Mouse (Mus musculus) midbrain, embryonic 10.5 days (tissue): ENCODE measurements around the gene Retreg2. TPM values are rescaled to one million over a fixed set of nuclear protein-coding genes. Genes with fewer than 3 reads are reported as not detected.

Experiments
- DNase-seq: peaks from one replicate; pipeline ENCODE4 v3.0.0-alpha.2; 2017; ENCODE audit warnings: low spot score
- H3K27ac ChIP-seq: fragments of 300-500 bp; sonication (generic); replicated peaks from 2 replicates; pipeline ENCODE4 v1.5.1; 2016; ENCODE audit warnings: mild to moderate bottlenecking
- H3K27me3 ChIP-seq: fragments of 300-500 bp; sonication (generic); 2 replicates; pipeline ENCODE4 v1.6.1; 2016; ENCODE audit warnings: low read depth, mild to moderate bottlenecking; ENCODE audit not compliant: poor library complexity, severe bottlenecking
- H3K36me3 ChIP-seq: fragments of 300-500 bp; sonication (generic); 2 replicates; pipeline ENCODE4 v1.6.1; 2016; ENCODE audit warnings: mild to moderate bottlenecking, moderate library complexity
- H3K4me1 ChIP-seq: fragments of 300-500 bp; sonication (generic); 2 replicates; pipeline ENCODE4 v1.6.1; 2016
- H3K4me3 ChIP-seq: fragments of 300-500 bp; sonication (generic); 2 replicates; pipeline ENCODE4 v1.5.1; 2016; ENCODE audit warnings: mild to moderate bottlenecking, moderate library complexity
- H3K9me3 ChIP-seq: fragments of 300-500 bp; sonication (generic); replicated peaks from 2 replicates; pipeline ENCODE4 v1.6.1; 2016; ENCODE audit warnings: mild to moderate bottlenecking
- WGBS: fragments of 180-500 bp; shearing (Covaris S2); methylation state at CpG from one replicate; pipeline ENCODE4 v1.1.7; 2016; 5-methylcytosine and 5-hydroxymethylcytosine counted together
- polyA plus RNA-seq: library from polyadenylated mRNA; unstranded; fragments of >200 nt; fragmentation: Nextera tagmentation; extraction: Ambion mirVana; gene quantifications from 2 replicates; pipeline ENCODE4 v1.2.1, GENCODE M21; 2016

Gene Retreg2
- polyA plus RNA-seq, 1 experiment from 2014 or later, result 44.1 TPM

DNA sequence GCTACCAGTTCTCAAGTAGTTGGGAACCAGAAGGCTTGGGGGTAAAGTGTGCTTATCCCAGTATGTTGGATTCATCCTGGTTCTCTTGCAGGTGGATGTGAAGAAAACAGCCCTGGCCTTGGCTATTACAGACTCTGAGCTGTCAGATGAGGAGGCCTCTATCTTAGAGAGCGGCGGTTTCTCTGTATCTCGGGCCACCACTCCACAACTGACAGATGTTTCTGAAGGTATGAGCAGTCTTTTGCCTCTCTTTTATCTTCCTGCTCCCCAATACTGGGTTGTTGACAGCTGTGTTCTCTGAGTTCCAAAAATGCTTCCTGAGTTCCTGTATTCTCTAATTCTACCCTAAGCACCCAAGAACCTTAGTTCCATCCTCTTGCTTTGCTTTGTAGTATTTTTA lies 3.0 kb downstream of the Retreg2 start:
- 95% methylated on average over 3 of the region's 3 CpGs for WGBS

DNA sequence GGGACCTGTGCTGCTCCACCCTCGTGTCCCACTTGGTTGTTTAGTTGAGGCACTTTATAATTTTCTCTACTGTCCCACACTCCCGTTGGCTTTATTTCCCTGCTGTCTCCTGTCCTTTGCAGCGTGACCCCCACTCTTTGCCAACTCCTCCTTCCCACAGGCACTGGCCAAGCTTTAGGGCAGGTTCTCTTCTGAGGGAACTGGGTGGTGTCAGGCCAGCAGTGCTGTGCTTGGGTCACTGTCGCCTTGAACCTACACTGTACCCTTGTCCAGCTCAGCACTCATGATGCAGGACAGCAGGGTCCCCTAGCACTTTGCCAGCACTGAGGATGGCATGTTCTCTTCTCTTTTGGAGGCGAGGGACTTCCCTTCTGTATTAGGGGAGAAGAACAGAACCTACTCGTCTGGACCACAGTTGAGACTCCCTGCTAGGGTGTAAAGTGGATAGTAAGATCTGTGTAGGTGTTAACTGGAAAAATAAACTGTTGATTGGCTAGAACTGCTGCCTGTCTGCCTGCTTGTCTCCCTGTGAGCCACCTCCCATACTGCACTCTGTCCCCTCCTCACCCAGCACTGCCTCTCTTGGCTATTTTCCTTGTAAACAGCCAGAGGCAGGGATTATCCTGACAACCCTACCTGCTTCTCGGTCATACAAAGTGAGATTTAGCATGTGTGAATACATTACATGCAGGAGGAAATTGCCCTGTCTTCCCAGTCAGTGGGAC lies 5.0 kb downstream of the Retreg2 start:
- no peak overlapping the region for H3K27ac ChIP-seq
- H3K4me1 ChIP-seq, result peaks cover 22% of the 10 kb centered on the region
- no peak for DNase-seq
- no peaks in the 10 kb centered on the region for H3K27me3 ChIP-seq
- H3K36me3 ChIP-seq, result peaks cover 58% of the 10 kb centered on the region
- no peaks in the 10 kb centered on the region for H3K9me3 ChIP-seq
- no peak overlapping the region for H3K4me3 ChIP-seq
- 75% methylated on average over 7 of the region's 7 CpGs for WGBS

More for the DNA sequence above, 3.0 kb downstream of the Retreg2 start:
- no peaks in the 10 kb centered on the region for H3K9me3 ChIP-seq
- no peak for DNase-seq
- no peak overlapping the region for H3K4me3 ChIP-seq
- H3K4me1 ChIP-seq, result peaks cover 36% of the 10 kb centered on the region
- no peak overlapping the region for H3K27ac ChIP-seq
- H3K27me3 ChIP-seq, result no peaks in the 10 kb centered on the region
- peaks cover 58% of the 10 kb centered on the region for H3K36me3 ChIP-seq

DNA sequence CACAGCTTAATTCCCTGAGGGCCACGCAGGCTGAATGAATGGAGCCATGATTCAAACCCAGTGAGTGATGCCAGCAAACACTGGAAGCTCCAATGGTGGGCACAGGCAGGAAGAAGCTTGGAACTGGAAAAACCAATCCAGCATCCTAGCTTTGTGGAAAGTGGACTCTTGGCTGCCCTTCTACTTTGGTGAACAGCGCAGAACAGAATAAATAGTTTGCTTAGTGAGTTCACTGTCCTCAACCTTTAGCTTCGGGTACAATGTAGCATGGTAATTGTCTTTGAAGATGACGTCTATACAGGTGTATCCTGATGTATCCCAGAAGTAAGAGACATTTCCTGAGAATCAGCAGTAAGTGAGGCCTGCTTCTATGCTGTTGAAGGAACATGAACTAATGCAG lies 6.1 kb downstream of the Retreg2 start:
- Histone ChIP-seq H3K36me3 (peaks cover 58% of the 10 kb centered on the region), H3K27me3 (no peaks in the 10 kb centered on the region), H3K4me1 (peaks cover 11% of the 10 kb centered on the region), H3K27ac (no peak overlapping the region), H3K4me3 (no peak overlapping the region), H3K9me3 (no peaks in the 10 kb centered on the region)
- WGBS, result 90% methylated on average over 4 of the region's 4 CpGs
- DNase-seq, result no peak

DNA sequence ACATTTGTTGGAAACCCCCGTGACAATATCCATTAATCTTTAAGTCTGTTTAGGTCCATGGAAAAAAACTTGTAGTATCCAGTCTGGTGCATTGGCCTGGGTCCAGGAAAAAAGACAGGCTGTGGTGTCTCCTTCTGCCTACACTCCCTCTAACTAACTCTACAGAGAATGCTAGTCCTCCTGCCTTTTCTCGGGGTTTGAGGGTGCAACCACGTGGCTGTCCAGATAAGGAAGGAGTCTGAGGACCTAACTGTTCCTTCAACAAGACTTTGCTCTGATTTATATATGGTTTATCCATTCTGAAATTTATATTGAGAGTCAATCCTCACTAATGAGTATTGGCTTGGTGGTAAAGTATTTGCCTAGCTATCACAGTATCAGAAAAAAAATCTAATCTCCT lies 13.3 kb downstream of the Retreg2 start:
- no peaks in the 10 kb centered on the region for H3K36me3 ChIP-seq
- no peaks in the 10 kb centered on the region for H3K9me3 ChIP-seq
- H3K27ac ChIP-seq, result no peak overlapping the region
- WGBS, result 68% methylated on average over 3 of the region's 3 CpGs
- DNase-seq, result no peak
- no peaks in the 10 kb centered on the region for H3K27me3 ChIP-seq
- no peaks in the 10 kb centered on the region for H3K4me1 ChIP-seq
- H3K4me3 ChIP-seq, result no peak overlapping the region

DNA sequence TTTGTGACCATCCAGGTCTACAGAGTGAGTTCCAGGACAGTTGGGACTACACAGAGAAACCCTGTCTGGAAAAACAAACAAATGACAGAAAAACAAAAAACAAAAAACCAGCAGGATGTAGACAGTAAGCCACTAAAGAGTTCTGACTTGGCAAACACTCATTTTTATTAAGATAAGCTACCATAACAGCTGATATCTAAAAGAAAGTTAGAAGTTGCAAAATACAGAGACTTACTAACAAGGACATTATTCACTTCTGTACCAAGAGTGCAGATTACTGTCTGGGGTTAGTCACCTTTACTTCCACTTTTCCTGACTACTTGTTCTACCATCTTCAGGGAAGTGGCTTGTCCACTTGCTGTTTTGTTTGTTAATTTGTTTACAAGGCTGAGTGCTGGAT lies 16.4 kb downstream of the Retreg2 start:
- DNase-seq, result no peak
- Histone ChIP-seq H3K4me3 (no peak overlapping the region), H3K36me3 (no peaks in the 10 kb centered on the region), H3K27me3 (no peaks in the 10 kb centered on the region), H3K27ac (no peak overlapping the region), H3K9me3 (no peaks in the 10 kb centered on the region), H3K4me1 (no peaks in the 10 kb centered on the region)

DNA sequence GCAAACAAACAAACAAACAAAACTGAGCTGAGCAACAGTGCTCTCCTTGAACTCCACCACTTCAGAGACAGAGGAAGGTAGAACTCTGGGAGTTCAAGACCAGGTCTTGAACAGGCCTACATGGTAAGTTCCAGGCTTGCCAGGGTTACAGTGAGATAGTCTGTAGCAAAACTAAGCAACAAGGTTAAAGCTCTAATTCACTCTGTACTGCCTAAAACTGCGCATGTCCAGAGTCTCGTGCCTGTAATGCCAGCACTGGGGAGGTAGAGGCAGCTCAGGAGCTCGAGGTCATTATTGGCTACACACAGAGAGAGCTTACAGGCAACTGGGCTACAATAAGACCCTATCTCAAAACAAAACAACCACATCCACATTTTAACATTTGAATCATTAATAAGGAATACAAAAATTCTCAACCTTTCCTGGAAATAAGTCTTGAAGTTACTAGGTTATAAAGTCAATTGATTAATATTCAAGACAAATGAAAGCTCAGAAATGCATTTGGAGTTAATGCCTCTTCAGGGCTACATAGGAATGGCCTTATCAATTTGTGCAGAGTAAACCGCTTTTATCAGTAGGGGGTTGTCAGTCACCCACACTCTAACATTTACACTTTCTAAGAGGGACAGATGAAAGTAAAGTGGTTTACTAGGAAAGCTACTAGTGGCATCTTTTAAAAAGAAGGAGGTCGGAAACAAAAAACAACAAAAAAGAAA lies 17.1 kb downstream of the Retreg2 start:
- no peak for DNase-seq
- H3K27ac ChIP-seq, result no peak overlapping the region
- WGBS, result 70% methylated on average over 5 of the region's 5 CpGs
- no peaks in the 10 kb centered on the region for H3K9me3 ChIP-seq
- H3K27me3 ChIP-seq, result no peaks in the 10 kb centered on the region
- H3K4me1 ChIP-seq, result no peaks in the 10 kb centered on the region
- no peak overlapping the region for H3K4me3 ChIP-seq
- no peaks in the 10 kb centered on the region for H3K36me3 ChIP-seq

DNA sequence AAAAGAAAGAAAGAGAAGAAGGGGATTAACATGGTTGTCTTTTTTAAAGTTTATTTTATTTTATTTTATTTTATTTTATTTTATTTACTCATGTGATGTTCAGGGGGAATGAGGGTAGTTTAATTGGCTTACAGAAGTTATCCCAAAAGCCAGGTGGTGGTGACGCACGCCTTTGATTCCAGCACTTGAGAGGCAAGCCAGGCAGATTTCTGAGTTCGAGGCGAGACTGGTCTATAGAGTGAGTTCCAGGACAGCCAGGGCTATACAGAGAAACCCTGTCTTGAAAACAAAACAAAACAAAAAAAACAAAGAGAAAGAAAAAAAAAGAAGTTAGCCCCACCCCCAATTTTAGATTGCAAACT lies 17.7 kb downstream of the Retreg2 start:
- Histone ChIP-seq H3K27ac (no peak overlapping the region), H3K9me3 (no peaks in the 10 kb centered on the region), H3K4me3 (no peak overlapping the region), H3K36me3 (no peaks in the 10 kb centered on the region), H3K4me1 (no peaks in the 10 kb centered on the region), H3K27me3 (no peaks in the 10 kb centered on the region)
- WGBS, result 87% methylated on average over 4 of the region's 4 CpGs
- no peak for DNase-seq

DNA sequence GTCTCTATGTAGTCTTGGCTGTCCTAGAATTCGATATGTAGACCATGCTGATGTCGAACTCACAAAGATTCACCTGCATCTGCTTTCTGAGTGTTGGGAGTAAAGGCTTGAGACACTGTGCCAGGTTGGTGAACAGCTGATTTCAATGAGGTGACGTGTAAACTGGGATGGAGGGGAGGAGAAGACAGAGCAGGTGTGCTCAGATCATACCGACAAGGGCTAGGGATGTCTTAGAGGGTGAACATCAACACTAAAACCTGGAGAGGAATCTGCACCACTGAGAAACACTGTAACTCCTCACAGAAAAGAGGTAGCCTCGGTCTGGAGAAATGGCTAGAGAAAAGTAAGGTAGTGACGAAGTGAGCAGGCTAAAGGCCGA lies 25.5 kb downstream of the Retreg2 start:
- H3K27ac ChIP-seq, result peak overlapping the region; percentile 86

DNA sequence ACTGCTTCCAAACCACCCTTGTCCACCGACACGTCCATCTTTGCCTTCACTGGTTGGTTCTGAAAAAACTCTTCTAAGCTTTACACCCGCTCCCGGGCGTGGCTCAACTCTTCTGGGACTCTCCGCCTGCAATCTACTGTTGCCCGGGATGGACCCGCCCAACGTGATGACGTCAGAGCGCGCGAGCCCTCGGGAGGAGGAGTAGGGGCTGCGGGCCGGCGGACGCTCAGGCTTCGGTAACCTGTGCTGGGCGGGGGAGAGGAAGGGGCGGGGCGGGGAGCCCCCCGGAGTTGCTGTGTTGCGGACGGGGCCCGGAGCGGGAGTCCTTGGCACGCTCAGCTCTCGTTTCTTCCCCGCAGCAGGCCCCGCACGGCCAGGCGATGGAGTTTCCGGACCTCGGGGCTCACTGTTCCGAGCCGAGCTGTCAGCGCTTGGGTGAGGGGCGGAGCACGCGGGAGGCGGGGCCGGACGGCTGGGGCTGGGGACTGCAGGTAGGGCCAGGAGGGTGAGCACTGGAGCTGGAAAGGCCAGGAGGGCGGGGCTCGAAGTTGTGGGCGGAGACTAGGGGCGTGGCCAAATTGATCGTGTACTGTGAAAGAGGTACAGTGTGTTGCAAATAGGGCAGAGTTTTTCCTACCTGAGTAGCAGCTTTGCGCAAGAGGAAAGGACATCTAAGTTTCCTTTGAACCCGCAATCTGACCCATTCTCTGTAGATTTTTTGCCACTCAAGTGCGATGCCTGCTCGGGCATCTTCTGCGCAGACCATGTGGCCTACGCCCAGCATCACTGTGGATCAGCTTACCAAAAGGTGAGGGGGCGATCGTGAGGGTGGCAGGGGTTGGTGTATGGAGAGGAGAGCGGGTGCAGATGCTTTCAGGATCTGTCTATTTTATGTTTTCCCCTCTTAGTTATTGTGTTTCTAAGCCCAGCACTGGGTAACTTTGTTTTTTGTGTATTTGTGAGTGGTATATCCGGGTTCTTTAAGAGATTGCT lies 26.2 kb downstream of the Retreg2 start, which contains the start of gene Zfand2b:
TSS of gene Zfand2b (plus strand) at position 175 of the 993 bp plus-strand sequence.
- no peaks in the 10 kb centered on the region for H3K27me3 ChIP-seq
- peaks cover 19% of the 10 kb centered on the region for H3K4me1 ChIP-seq
- DNase-seq, result peak; percentile 97
- H3K27ac ChIP-seq, result peak within 1 kb of the TSS; percentile 86
- H3K9me3 ChIP-seq, result no peaks in the 10 kb centered on the region
- H3K36me3 ChIP-seq, result peaks cover 36% of the 10 kb centered on the region
- 1% methylated on average over 59 of the region's 59 CpGs for WGBS
- peak within 1 kb of the TSS; percentile 77 for H3K4me3 ChIP-seq

More for the DNA sequence above, 25.5 kb downstream of the Retreg2 start:
- H3K4me1 ChIP-seq, result peaks cover 19% of the 10 kb centered on the region
- H3K4me3 ChIP-seq, result peak overlapping the region; percentile 77
- no peaks in the 10 kb centered on the region for H3K27me3 ChIP-seq
- DNase-seq, result no peak
- H3K9me3 ChIP-seq, result no peaks in the 10 kb centered on the region
- WGBS, result 8% methylated on average over 7 of the region's 7 CpGs
- H3K36me3 ChIP-seq, result peaks cover 29% of the 10 kb centered on the region

DNA sequence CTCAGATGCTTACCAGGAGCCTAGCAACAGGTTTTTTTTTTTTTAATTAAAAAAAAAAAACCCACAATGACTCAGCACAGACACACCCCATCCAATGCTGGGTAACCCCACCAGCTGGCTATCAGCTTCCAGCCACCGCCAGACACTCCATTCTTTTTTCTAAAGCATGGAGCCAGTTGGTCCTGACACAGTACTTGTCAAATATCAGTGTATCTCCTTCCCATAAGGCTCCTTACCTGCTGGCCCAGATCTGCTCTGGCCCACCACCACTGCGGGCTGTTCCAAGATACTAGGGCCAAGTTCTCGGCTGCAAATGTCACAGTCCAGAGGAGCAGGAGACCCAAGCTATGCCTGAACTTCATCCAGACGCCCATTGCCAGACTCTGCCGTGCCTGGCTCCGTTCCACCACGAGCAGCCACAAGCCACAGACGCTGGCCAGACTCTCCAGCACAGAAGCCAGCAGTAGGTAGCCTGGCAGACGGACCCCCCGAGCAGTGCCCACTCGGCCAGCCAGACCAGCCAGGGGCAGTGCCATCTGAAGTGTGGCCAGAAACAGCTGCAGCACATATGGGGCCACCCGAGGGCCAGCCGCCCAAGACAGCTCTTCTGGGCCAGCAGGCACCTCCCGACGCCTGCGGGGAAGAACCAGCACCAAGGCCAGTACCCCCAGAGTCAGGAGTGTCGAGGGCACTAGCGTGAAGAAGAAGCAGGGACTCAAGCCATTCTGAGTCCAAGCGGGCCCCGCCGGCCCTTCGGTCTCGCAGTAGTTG lies 36.9 kb downstream of the Retreg2 start:
- WGBS, result 12% methylated on average over 23 of the region's 23 CpGs
- no peaks in the 10 kb centered on the region for H3K27me3 ChIP-seq
- no peak for DNase-seq

DNA sequence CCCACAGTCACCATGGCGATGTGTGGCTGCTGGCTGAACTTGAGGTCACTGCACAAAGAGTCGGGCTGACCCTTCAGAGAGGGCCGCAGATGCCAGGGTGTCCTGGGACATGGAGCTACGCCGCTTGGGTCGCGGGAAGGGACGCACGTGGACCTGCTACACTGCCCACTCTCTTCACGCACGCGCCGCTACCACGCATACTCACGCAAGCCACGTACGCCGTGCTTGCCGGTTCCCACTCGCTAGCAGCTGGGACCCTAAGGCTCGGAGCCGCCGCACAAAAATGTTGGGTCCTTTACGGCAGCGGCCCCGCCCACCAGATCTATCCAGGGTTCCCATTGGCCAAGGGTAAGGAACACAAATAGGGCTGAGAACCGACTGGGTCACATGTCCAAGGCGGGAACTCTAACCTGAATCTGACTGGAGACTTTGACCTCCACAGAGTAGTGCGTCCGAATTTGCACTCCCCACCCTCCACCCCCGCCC lies 37.6 kb downstream of the Retreg2 start, which contains the start of gene Abcb6:
TSS of gene Abcb6 (minus strand) at position 288 of the 486 bp plus-strand sequence.
- DNase-seq, result peak; percentile 95
- Histone ChIP-seq H3K36me3 (peaks cover 61% of the 10 kb centered on the region), H3K4me1 (peaks cover 28% of the 10 kb centered on the region), H3K27ac (peak within 1 kb of the TSS; percentile 89), H3K9me3 (no peaks in the 10 kb centered on the region), H3K4me3 (peak within 1 kb of the TSS; percentile 64), H3K27me3 (no peaks in the 10 kb centered on the region)
- WGBS, result under 1% methylated on average over 31 of the region's 31 CpGs

More for the DNA sequence above, 36.9 kb downstream of the Retreg2 start:
- no peaks in the 10 kb centered on the region for H3K9me3 ChIP-seq
- peaks cover 28% of the 10 kb centered on the region for H3K4me1 ChIP-seq
- H3K36me3 ChIP-seq, result peaks cover 61% of the 10 kb centered on the region
- peak overlapping the region; percentile 64 for H3K4me3 ChIP-seq
- H3K27ac ChIP-seq, result peak overlapping the region; percentile 89

DNA sequence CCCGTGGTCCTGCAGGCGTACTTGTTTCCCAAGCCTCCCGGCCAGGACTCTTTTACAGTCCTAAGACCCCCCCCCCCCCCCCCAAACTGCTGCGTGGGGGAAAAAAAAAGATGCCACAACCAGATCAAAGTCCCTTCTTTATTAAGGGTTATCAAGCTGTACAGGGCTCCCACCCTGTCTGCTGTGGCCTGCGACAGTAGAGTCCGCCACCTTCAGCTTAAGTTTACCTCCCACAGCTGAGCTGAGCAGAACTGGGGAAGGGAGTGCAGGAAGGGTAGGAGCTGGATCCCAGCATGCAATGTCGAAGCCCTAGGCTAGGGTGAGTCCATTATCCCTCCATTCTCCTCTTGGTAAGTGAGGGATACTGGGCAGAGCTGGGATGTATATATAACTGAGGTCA lies 38.2 kb downstream of the Retreg2 start:
- WGBS, result 32% methylated on average over 7 of the region's 7 CpGs
- Histone ChIP-seq H3K27me3 (no peaks in the 10 kb centered on the region), H3K9me3 (no peaks in the 10 kb centered on the region), H3K36me3 (peaks cover 61% of the 10 kb centered on the region), H3K4me1 (peaks cover 28% of the 10 kb centered on the region), H3K4me3 (peak overlapping the region; percentile 64), H3K27ac (peak overlapping the region; percentile 89)
- DNase-seq, result no peak
